9 mouse cellular contexts compared by ENCODE assay signal in genomic region chr3:51042223-51042846, GRCm38 (mm10).
DNase-seq lines count a peak whose midpoint lies in the region; ATAC-seq and TF ChIP-seq lines count a peak whose summit lies in the region.
"Had no signal": no experiment of that assay in that cellular context is flagged by ENCODE, and none has a peak within 500 bp of the region (broad histone marks: within the 10 kb centered on the region; RNA-seq: fewer than 3 reads in every experiment).

No protein-coding gene starts in this region.

- 84% methylated on average over 17 of the region's 17 CpGs for WGBS in limb, embryonic 11.5 days
- WGBS in limb, embryonic 10.5 days: 83% methylated on average over 17 of the region's 17 CpGs
- 24% methylated on average over 17 of the region's 17 CpGs for WGBS in forebrain, embryonic 13.5 days
- 31% methylated on average over 17 of the region's 17 CpGs for WGBS in hindbrain, embryonic 16.5 days
- 25% methylated on average over 17 of the region's 17 CpGs for WGBS in stomach, postnatal 0 days

- H3K27me3 ChIP-seq in limb, embryonic 11.5 days (ENCODE audit: control insufficient read depth, insufficient read depth, low read length): no peaks in the 10 kb centered on the region
- H3K27me3 ChIP-seq in limb, embryonic 10.5 days (ENCODE audit: low read depth, poor library complexity, severe bottlenecking): no peaks in the 10 kb centered on the region
- no peaks in the 10 kb centered on the region for H3K27me3 ChIP-seq in forebrain, embryonic 13.5 days
- H3K27me3 ChIP-seq in hindbrain, embryonic 16.5 days (replicated peaks; ENCODE audit: control insufficient read depth, insufficient read depth, low read length): no peaks in the 10 kb centered on the region
- H3K27me3 ChIP-seq in stomach, postnatal 0 days (ENCODE audit: control insufficient read depth, insufficient read depth, low read length): no peaks in the 10 kb centered on the region
- H3K27me3 ChIP-seq: liver, embryonic 13.5 days had no signal

- no peak overlapping the region for H3K4me3 ChIP-seq in limb, embryonic 11.5 days (ENCODE audit: low read depth, low read length)
- no peak overlapping the region for H3K4me3 ChIP-seq in limb, embryonic 10.5 days
- H3K4me3 ChIP-seq in forebrain, embryonic 13.5 days: no peak overlapping the region
- H3K4me3 ChIP-seq in hindbrain, embryonic 16.5 days (ENCODE audit: low read length): no peak overlapping the region; the same call in 1 of the 2 replicates
- no peak overlapping the region for H3K4me3 ChIP-seq in stomach, postnatal 0 days (ENCODE audit: low read depth, low read length)
- H3K4me3 ChIP-seq: liver, embryonic 13.5 days had no signal

- no peak overlapping the region for H3K4me2 ChIP-seq in limb, embryonic 11.5 days (ENCODE audit: low read depth, severe bottlenecking)
- peak overlapping the region; percentile 43 for H3K4me2 ChIP-seq in forebrain, embryonic 13.5 days
- peak overlapping the region; percentile 46 for H3K4me2 ChIP-seq in hindbrain, embryonic 16.5 days (ENCODE audit: low read length)
- peak overlapping the region; percentile 32 for H3K4me2 ChIP-seq in stomach, postnatal 0 days (replicated peaks; ENCODE audit: low read depth)
- H3K4me2 ChIP-seq: liver, embryonic 13.5 days had no signal

- H3K9ac ChIP-seq in limb, embryonic 11.5 days (ENCODE audit: low read length): no peak overlapping the region
- no peak overlapping the region for H3K9ac ChIP-seq in forebrain, embryonic 13.5 days
- H3K9ac ChIP-seq in hindbrain, embryonic 16.5 days (ENCODE audit: low read depth, low read length): no peak overlapping the region; the same call in 1 of the 2 replicates
- H3K9ac ChIP-seq in stomach, postnatal 0 days (ENCODE audit: low read length): no peak overlapping the region
- H3K9ac ChIP-seq: liver, embryonic 13.5 days had no signal

- no peaks in the 10 kb centered on the region for H3K9me3 ChIP-seq in limb, embryonic 11.5 days (ENCODE audit: control insufficient read depth, low read length)
- no peaks in the 10 kb centered on the region for H3K9me3 ChIP-seq in limb, embryonic 10.5 days (replicated peaks)
- no peaks in the 10 kb centered on the region for H3K9me3 ChIP-seq in forebrain, embryonic 13.5 days (replicated peaks)
- H3K9me3 ChIP-seq in hindbrain, embryonic 16.5 days (ENCODE audit: control insufficient read depth, low read length): no peaks in the 10 kb centered on the region
- no peaks in the 10 kb centered on the region for H3K9me3 ChIP-seq in stomach, postnatal 0 days (ENCODE audit: control insufficient read depth, low read length)
- H3K9me3 ChIP-seq: liver, embryonic 13.5 days had no signal

- H3K36me3 ChIP-seq in limb, embryonic 11.5 days (ENCODE audit: control insufficient read depth, insufficient read depth, low read length): no peaks in the 10 kb centered on the region
- no peaks in the 10 kb centered on the region for H3K36me3 ChIP-seq in limb, embryonic 10.5 days
- no peaks in the 10 kb centered on the region for H3K36me3 ChIP-seq in forebrain, embryonic 13.5 days (ENCODE audit: poor library complexity, severe bottlenecking)
- H3K36me3 ChIP-seq in hindbrain, embryonic 16.5 days (ENCODE audit: control insufficient read depth, insufficient read depth, low read length): no peaks in the 10 kb centered on the region
- H3K36me3 ChIP-seq in stomach, postnatal 0 days (ENCODE audit: control insufficient read depth, insufficient read depth, low read length): no peaks in the 10 kb centered on the region
- H3K36me3 ChIP-seq: liver, embryonic 13.5 days had no signal

- 0 out of 2 replicates have a peak overlapping the region, but pooled peaks have one; percentile 21 for H3K27ac ChIP-seq in limb, embryonic 11.5 days (replicated peaks; ENCODE audit: low read depth, low read length)
- H3K27ac ChIP-seq in limb, embryonic 10.5 days: no peak overlapping the region
- H3K27ac ChIP-seq in forebrain, embryonic 13.5 days: no peak overlapping the region
- H3K27ac ChIP-seq in hindbrain, embryonic 16.5 days (ENCODE audit: low read depth, low read length): peak overlapping the region; percentile 16; the same call in 1 of the 2 replicates
- H3K27ac ChIP-seq in stomach, postnatal 0 days (replicated peaks): no peak overlapping the region
- H3K27ac ChIP-seq: liver, embryonic 13.5 days had no signal

- 0 out of 2 replicates have a peak, but pooled peaks cover 4% of the 10 kb centered on the region for H3K4me1 ChIP-seq in limb, embryonic 11.5 days (ENCODE audit: control insufficient read depth, insufficient read depth, low read length)
- H3K4me1 ChIP-seq in limb, embryonic 10.5 days: peaks cover 5% of the 10 kb centered on the region
- H3K4me1 ChIP-seq in forebrain, embryonic 13.5 days: peaks cover 10% of the 10 kb centered on the region; the same call in 1 of the 2 replicates
- H3K4me1 ChIP-seq in hindbrain, embryonic 16.5 days (ENCODE audit: control insufficient read depth, insufficient read depth, low read depth, low read length): peaks cover 5% of the 10 kb centered on the region; the same call in 1 of the 2 replicates
- H3K4me1 ChIP-seq in stomach, postnatal 0 days (replicated peaks; ENCODE audit: control insufficient read depth, insufficient read depth): no peaks in the 10 kb centered on the region
- H3K4me1 ChIP-seq: liver, embryonic 13.5 days had no signal

- DNase-seq in limb, embryonic 11.5 days (ENCODE audit: low spot score): no peak
- DNase-seq in limb, embryonic 10.5 days (ENCODE audit: low spot score): no peak
- DNase-seq in stomach, postnatal 0 days (ENCODE audit: low spot score): peak; percentile 15
- no peak for DNase-seq in adrenal gland, postnatal 36 days
- no peak for DNase-seq in kidney, postnatal 25 days
- DNase-seq: cerebellum, postnatal 36 days; liver, embryonic 13.5 days had no signal

- no peak for TF ChIP-seq CTCF in stomach, postnatal 0 days (IDR thresholded peaks at IDR 0.05; ENCODE audit: low read depth)

- TF ChIP-seq EP300 in stomach, postnatal 0 days (optimal IDR thresholded peaks at IDR 0.05): no peak

- no peak for ATAC-seq in limb, embryonic 11.5 days (ENCODE audit: insufficient number of reproducible peaks, low FRiP score, low TSS enrichment, low read depth)
- peak; percentile 58 for ATAC-seq in forebrain, embryonic 13.5 days
- ATAC-seq in hindbrain, embryonic 16.5 days: 0 out of 2 replicates have a peak, but pooled peaks have one; percentile 14
- ATAC-seq in stomach, postnatal 0 days (ENCODE audit: low FRiP score, low TSS enrichment): no peak

Comparison
In these comparisons a context has a peak if more than half of its experiments do, and no peak if none do; other contexts are left out.
1. H3K27ac ChIP-seq: peak in limb, embryonic 11.5 days (single experiment) and hindbrain, embryonic 16.5 days (single experiment); none in limb, embryonic 10.5 days (single experiment), forebrain, embryonic 13.5 days (single experiment) and stomach, postnatal 0 days (single experiment).
2. ATAC-seq: peak in forebrain, embryonic 13.5 days (single experiment) and hindbrain, embryonic 16.5 days (single experiment); none in limb, embryonic 11.5 days (single experiment) and stomach, postnatal 0 days (single experiment).